Mouse (Mus musculus): ENCODE data around the gene Limd2.

DNA sequence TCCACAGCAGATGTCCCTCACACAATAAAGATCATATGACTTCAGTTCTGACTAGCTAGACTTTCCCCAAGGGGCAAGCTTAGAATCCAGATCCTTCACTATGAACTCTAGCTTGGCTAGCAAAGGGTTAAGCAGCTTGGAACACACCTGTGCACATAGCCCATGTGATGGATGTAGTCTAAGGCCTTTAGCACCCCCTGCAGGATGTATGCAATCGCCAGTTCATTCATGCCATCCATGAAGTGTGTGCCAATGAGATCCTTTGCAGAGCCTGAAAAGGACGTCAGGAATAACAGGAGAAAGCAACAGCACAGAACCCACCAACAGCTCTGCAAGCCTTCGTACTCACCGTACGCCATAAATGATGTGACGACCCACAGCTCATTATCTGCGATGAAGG, 10.1 kb upstream of the Limd2 start:
- TF ChIP-seq CTCF (IDR thresholded peaks at IDR 0.05; ENCODE audit: low read depth) (peak; percentile 42), EP300 (IDR thresholded peaks at IDR 0.05; ENCODE audit: low read depth) (no peak)
